Mouse (Mus musculus) cerebellum, postnatal 25 days (tissue): ENCODE results near the gene Rnf157.

Experiments
- DNase-seq, 2 experiments: peaks; one replicate each; pipeline ENCODE4 v3.0.0; 2021; ENCODE audit warnings: mixed read lengths in 2 of 2

Gene Rnf157

DNA sequence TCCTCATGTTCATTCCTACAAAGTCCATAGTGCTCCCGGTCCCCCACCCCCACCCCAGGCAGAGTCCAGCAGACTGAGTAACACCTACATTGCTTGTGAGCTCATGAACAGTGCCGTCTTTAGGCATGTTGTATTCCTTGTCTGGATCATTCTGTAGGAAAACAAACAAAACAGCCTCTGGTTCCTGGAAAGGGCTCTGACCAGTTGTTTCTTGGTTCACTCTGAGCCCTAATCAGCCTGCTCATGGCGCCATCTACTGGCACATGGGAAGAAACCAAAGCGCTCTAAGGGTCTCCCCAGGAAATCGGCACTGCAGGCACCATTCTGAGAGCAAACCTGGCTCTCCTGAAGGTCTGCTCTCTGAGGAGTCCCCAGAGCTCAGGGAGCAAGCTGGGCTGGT lies 118.5 kb downstream of the Rnf157 start:
- DNase-seq, result peak; percentile 60 to 71

GRCm38 (mm10) chr11:116293538-116294137 lies 119.2 kb downstream of the Rnf157 start:
- DNase-seq, result no peak

DNA sequence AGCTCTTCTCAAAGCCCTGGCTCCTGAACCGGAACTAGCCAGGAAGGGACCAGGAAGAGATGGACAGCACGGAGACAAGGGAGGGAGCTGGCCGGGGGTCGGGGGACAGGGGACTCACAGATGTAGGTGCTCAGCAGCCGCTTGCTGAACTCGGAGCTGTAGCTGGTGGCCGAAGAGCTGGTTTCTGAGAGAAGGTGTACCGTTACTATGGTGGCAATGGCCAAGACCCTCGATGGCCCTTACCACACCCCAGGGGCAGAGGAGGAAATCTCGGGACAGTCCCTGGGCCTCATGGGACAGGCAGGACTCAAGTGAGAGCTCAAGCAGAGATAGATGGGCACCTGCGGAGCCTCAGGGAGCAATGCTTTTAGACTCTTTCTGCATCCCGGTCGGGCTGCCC lies 120.4 kb downstream of the Rnf157 start:
- DNase-seq, result no peak

- no peak for DNase-seq
Measured at GRCm38 (mm10) chr11:116290556-116290955, 122.3 kb downstream of the Rnf157 start.

DNA sequence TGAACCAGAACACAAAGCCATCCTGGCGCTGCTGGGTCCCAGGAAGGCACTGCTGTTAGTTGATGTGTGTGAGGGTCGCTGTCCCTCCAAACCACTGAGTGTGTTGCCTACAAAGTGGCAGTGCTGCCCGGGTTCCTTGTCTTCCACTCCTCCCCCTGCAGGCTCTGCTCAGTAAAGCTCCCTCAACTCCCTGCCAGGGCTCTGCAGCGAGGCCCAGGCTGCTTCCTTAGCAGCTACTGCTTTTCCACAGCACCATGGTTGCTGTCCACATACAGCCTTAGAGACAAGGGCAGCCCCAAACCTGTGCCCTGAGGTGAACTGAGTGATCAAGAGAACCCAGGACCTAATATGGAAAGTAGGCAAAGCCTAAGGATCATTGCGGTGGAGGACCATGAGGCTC lies 125.5 kb downstream of the Rnf157 start:
- DNase-seq, result no peak
